Mouse (Mus musculus): ENCODE measurements around the gene Fgfr1op. TPM values are rescaled to one million over a fixed set of nuclear protein-coding genes. Genes with fewer than 3 reads are reported as not detected.

The Fgfr1op gene
- polyA plus RNA-seq, 1 experiment, result not detected

DNA sequence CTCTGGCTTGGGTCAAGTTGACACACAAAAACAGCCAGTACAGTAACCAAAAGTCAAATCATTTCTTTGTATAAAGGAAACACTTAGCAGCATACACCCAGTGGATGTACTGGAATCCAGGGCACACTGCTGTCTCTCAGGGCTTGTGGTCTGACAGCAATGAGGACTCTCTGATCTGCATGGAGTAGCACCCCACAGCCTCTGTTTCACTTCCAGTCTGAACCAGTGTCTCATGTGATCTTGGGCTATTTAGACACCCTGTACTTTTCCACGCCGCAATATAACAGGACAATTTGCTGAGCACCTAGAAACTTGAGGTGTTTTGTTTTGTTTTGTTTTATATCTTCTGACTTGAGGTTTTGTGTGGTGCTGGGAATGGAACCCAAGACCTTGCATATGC is 59.9 kb downstream of the Fgfr1op start:
- Histone ChIP-seq H3K4me3 (ENCODE audit: insufficient read depth, low read depth, low read length) (no peak overlapping the region), H3K27ac (ENCODE audit: insufficient read depth, low read depth, low read length) (no peak overlapping the region), H3K4me1 (ENCODE audit: control insufficient read depth, insufficient read depth, low read length) (no peaks in the 10 kb centered on the region)
- 94% methylated on average over 2 of the region's 2 CpGs for WGBS
- TF ChIP-seq CTCF (IDR thresholded peaks at IDR 0.05; ENCODE audit: insufficient read depth, low read depth, low read length) (no peak), POLR2A (IDR thresholded peaks at IDR 0.05; ENCODE audit: insufficient read depth, low read depth, low read length) (no peak)

DNA sequence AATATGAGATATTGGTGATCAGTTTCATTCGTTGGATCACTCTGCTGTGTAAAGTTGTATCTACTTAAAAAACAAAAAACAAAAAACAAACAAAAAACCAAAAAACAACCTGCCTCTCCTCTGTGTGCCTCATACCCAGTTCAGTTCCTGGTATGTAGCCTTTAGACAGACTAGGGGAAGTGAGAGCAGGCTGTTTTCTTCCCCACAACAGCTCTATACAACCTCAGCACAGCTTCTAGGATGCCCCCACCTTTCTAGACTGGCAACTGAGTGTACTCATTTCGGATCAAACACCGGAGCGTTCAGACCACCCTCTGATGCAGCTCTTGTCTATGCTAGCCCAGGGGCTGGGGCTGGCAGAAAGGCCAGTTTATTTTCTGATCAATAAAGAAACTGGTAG is 60.4 kb downstream of the Fgfr1op start:
- Histone ChIP-seq H3K4me1 (ENCODE audit: control insufficient read depth, insufficient read depth, low read length) (no peaks in the 10 kb centered on the region), H3K27ac (ENCODE audit: insufficient read depth, low read depth, low read length) (no peak overlapping the region), H3K4me3 (ENCODE audit: insufficient read depth, low read depth, low read length) (no peak overlapping the region)
- 70% methylated on average over 4 of the region's 4 CpGs for WGBS
- no peak for TF ChIP-seq CTCF (IDR thresholded peaks at IDR 0.05; ENCODE audit: insufficient read depth, low read depth, low read length)
- no peak for TF ChIP-seq POLR2A (IDR thresholded peaks at IDR 0.05; ENCODE audit: insufficient read depth, low read depth, low read length)

DNA sequence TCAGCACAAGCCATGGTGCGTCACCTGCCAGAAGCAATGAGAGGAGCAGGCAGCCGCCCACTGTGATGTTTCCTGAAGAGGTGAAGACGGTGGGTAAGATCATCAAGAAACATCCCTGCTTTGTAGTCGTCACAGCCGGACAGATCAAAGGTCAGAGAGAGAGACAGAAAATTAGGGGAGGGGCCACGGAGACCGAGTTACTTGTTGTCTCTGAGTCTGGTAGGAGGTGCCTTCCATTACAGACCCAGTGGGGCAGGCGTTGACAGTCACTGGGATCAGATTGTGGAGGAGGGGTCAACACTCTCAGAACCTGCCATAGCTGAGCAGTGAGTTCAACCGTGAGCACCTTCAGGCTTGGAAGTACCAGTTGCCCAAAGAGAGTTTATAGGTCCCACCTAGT is 63.3 kb downstream of the Fgfr1op start:
- no peak for TF ChIP-seq CTCF (IDR thresholded peaks at IDR 0.05; ENCODE audit: insufficient read depth, low read depth, low read length)
- no peak for TF ChIP-seq POLR2A (IDR thresholded peaks at IDR 0.05; ENCODE audit: insufficient read depth, low read depth, low read length)
- H3K27ac ChIP-seq (ENCODE audit: insufficient read depth, low read depth, low read length), result no peak overlapping the region
- no peak overlapping the region for H3K4me3 ChIP-seq (ENCODE audit: insufficient read depth, low read depth, low read length)
- H3K4me1 ChIP-seq (ENCODE audit: control insufficient read depth, insufficient read depth, low read length), result no peaks in the 10 kb centered on the region
- 69% methylated on average over 9 of the region's 9 CpGs for WGBS

DNA sequence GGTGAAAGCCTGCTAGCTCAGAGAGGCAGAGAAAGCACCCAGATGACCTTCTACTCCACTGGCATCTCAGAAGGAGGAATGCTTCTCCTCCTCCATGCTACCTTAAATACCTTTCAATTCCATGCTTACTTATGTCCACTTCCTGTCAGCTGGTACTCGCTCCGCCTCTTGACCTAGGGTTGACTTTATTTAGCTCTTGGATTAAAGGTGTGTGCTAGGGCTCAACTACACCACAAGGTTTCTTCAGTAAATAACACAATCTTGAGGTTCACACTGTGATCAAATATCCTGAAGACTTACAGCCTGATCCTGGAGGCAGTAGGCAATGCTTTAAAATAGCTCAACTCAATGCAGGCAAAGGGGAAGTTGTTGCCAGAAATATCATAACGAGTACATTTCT is 64.3 kb downstream of the Fgfr1op start:
- TF ChIP-seq CTCF (IDR thresholded peaks at IDR 0.05; ENCODE audit: insufficient read depth, low read depth, low read length) (no peak), POLR2A (IDR thresholded peaks at IDR 0.05; ENCODE audit: insufficient read depth, low read depth, low read length) (no peak)
- no peak overlapping the region for H3K27ac ChIP-seq (ENCODE audit: insufficient read depth, low read depth, low read length)

DNA sequence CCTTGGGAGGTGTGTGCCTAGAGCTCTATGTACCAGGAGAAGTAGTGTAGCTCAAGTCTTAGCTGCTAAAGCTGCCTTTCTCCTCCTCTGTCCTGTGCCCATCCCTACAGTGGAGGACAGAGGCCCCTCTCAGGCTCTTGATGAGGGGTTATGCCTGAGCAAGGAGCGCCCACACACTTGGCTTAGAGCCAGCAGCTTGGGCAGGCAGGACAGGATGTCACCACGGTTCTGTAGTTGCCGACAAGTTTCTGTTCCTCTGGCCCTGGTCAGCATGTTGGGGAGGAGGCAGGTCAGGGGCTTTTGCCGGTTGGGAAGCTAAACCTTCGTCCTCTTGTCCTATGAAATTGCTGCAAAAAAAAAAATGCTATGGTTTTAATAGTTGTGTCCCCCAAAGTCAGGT is 66.8 kb downstream of the Fgfr1op start:
- WGBS, result 53% methylated on average over 5 of the region's 5 CpGs
- TF ChIP-seq CTCF (IDR thresholded peaks at IDR 0.05; ENCODE audit: insufficient read depth, low read depth, low read length) (no peak), POLR2A (IDR thresholded peaks at IDR 0.05; ENCODE audit: insufficient read depth, low read depth, low read length) (no peak)
- Histone ChIP-seq H3K27ac (ENCODE audit: insufficient read depth, low read depth, low read length) (no peak overlapping the region), H3K4me1 (ENCODE audit: control insufficient read depth, insufficient read depth, low read length) (no peaks in the 10 kb centered on the region), H3K4me3 (ENCODE audit: insufficient read depth, low read depth, low read length) (no peak overlapping the region)

More for the DNA sequence above, 64.3 kb downstream of the Fgfr1op start:
- Histone ChIP-seq H3K4me1 (ENCODE audit: control insufficient read depth, insufficient read depth, low read length) (no peaks in the 10 kb centered on the region), H3K4me3 (ENCODE audit: insufficient read depth, low read depth, low read length) (no peak overlapping the region)
- WGBS, result 87% methylated on average over 3 of the region's 3 CpGs

DNA sequence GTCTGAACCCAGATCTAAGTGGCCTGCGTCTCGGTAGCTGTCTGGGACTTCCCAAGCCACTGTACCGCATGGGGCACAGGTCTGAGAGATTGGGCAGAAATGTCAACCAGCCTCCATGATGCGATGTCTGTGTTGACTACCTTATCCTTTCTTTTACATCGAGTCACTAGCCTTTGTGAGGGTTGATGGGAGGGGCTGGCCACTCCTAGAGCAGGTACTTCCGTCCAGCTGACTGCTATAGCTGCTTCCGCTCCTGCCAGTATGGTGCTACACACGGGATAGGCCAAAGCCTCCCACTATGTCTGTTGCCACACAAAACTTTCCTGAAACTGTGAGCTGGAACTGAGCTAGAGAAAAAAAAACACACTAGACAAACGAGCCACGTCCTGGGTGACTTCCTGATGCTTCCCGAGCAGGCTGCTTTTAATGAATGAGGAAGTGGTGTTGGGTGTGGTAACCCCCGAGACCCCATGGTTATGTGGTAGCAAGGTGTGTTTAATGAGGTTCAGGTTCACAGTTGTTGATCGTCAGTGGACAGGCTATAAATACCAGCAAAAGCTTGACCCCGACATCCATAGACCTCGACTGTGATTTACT is 68.4 kb downstream of the Fgfr1op start:
- WGBS, result 82% methylated on average over 15 of the region's 15 CpGs
- no peak for TF ChIP-seq POLR2A (IDR thresholded peaks at IDR 0.05; ENCODE audit: insufficient read depth, low read depth, low read length)
- no peak for TF ChIP-seq CTCF (IDR thresholded peaks at IDR 0.05; ENCODE audit: insufficient read depth, low read depth, low read length)
- no peaks in the 10 kb centered on the region for H3K4me1 ChIP-seq (ENCODE audit: control insufficient read depth, insufficient read depth, low read length)
- H3K4me3 ChIP-seq (ENCODE audit: insufficient read depth, low read depth, low read length), result no peak overlapping the region
- H3K27ac ChIP-seq (ENCODE audit: insufficient read depth, low read depth, low read length), result no peak overlapping the region

DNA sequence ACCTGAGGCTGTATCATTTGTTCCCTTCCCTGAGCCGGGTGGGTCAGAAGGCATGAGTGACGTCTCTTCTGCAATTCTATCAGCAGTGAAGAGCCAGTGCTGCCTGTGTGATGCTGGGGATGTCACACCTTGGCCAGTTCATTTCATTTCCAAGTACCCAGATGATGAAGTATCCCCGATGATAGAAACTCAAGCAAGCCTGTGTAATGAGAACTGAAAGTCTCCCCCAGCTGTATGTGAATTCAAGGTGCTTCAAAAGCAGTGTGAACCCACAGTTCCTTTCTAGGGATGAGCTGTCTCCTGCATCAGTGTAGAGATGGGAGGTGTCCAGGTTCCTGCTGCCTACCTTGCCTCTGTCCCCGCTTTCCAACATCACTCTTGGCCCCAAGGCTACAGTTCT is 69.2 kb downstream of the Fgfr1op start:
- TF ChIP-seq POLR2A (IDR thresholded peaks at IDR 0.05; ENCODE audit: insufficient read depth, low read depth, low read length) (no peak), CTCF (IDR thresholded peaks at IDR 0.05; ENCODE audit: insufficient read depth, low read depth, low read length) (no peak)
- 88% methylated on average over 4 of the region's 4 CpGs for WGBS
- Histone ChIP-seq H3K4me1 (ENCODE audit: control insufficient read depth, insufficient read depth, low read length) (no peaks in the 10 kb centered on the region), H3K4me3 (ENCODE audit: insufficient read depth, low read depth, low read length) (no peak overlapping the region), H3K27ac (ENCODE audit: insufficient read depth, low read depth, low read length) (no peak overlapping the region)

DNA sequence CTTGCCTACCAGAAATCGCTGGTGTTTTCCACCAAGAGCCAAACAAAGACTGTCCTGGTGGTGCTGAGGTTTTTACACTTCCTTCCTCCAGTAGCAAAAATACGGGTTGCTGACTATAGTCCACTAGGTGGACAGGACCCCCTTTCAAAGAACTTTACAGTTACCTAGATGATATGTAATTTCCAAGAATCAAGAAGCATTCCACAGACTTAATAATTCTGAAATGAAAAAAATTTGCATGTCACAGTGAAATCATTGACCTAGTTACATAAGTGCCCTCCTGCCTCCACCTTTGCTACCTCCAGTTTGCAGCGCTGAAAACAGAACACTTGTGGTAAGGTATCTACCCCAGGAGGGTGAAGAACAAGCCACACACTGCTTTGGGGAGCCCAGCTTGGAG is 70.4 kb downstream of the Fgfr1op start, which contains the start of gene Ccr6:
Gene Ccr6, plus strand, starts transcription at position 301 of the 400 bp plus-strand sequence.
- 88% methylated on average over 3 of the region's 3 CpGs for WGBS
- no peaks in the 10 kb centered on the region for H3K4me1 ChIP-seq (ENCODE audit: control insufficient read depth, insufficient read depth, low read length)
- no peak within 1 kb of the TSS for H3K4me3 ChIP-seq (ENCODE audit: insufficient read depth, low read depth, low read length)
- TF ChIP-seq POLR2A (IDR thresholded peaks at IDR 0.05; ENCODE audit: insufficient read depth, low read depth, low read length), result no peak
- TF ChIP-seq CTCF (IDR thresholded peaks at IDR 0.05; ENCODE audit: insufficient read depth, low read depth, low read length), result no peak
- H3K27ac ChIP-seq (ENCODE audit: insufficient read depth, low read depth, low read length), result no peak within 1 kb of the TSS

DNA sequence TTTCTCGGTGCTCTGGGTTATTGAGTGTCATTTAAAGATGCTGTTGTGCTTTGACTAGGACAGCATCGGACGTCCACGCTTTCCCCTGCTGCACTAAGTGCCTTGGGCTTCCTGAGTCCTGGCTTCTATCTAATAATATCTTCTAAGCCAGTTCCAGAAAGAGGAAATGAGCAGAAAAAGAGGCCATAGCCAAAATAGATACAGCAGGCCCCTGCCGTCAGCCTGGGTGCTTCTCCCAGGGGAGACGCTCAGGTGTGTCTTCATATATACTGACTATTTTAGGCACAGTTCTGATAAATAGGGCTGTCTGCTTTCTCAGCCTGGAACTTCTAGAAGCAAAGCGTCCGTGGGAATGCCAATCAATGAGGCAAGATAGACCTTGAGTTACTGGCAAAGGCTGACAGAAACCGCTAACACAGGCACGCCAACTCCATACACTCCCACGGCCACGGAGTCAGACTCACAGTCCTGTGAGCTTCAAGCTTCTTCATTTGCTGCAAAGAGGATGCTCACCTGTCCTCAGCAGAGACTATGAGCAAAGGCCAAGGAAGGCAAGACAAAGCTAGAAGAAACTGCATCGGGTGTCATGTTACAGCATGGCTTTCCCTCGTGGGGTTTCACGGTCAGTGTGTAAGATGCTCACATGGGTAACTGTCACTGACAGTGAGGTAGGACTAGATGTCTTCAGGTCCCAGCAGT is 72.9 kb downstream of the Fgfr1op start:
- Histone ChIP-seq H3K4me3 (ENCODE audit: insufficient read depth, low read depth, low read length) (no peak overlapping the region), H3K4me1 (ENCODE audit: control insufficient read depth, insufficient read depth, low read length) (no peaks in the 10 kb centered on the region), H3K27ac (ENCODE audit: insufficient read depth, low read depth, low read length) (no peak overlapping the region)
- WGBS, result 83% methylated on average over 15 of the region's 15 CpGs
- TF ChIP-seq CTCF (IDR thresholded peaks at IDR 0.05; ENCODE audit: insufficient read depth, low read depth, low read length) (no peak), POLR2A (IDR thresholded peaks at IDR 0.05; ENCODE audit: insufficient read depth, low read depth, low read length) (no peak)
